Mouse (Mus musculus): ENCODE results near the gene Cntnap2. TPM values are rescaled to one million over a fixed set of nuclear protein-coding genes. Genes with fewer than 3 reads are reported as not detected.

The Cntnap2 gene
- total RNA-seq (2023), result not detected

GRCm38 (mm10) chr6:45059091-45059490 lies at the start of gene Cntnap2:
TSS of gene Cntnap2 (plus strand) at chr6:45059357.

Data from neutrophil, adult 83 days (primary cell).